ENCODE assay signal across 13 mouse cellular contexts in genomic region chr10:86772231-86772631, GRCm38 (mm10). TPM values are rescaled to one million over a fixed set of nuclear protein-coding genes. Genes with fewer than 3 reads are reported as not detected.
DNase-seq lines count a peak whose midpoint lies in the region; ATAC-seq and TF ChIP-seq lines count a peak whose summit lies in the region.
"Had no signal": no experiment of that assay in that cellular context is flagged by ENCODE, and none has a peak within 500 bp of the region (broad histone marks: within the 10 kb centered on the region; RNA-seq: fewer than 3 reads in every experiment).

No protein-coding gene starts in this region.

- no peak overlapping the region for H3K9ac ChIP-seq in hindbrain, postnatal 0 days (replicated peaks; ENCODE audit: low read length)
- H3K9ac ChIP-seq in hindbrain, embryonic 11.5 days (ENCODE audit: low read depth, low read length): no peak overlapping the region
- H3K9ac ChIP-seq in midbrain, postnatal 0 days (replicated peaks; ENCODE audit: low read length, poor library complexity, severe bottlenecking): no peak overlapping the region
- no peak overlapping the region for H3K9ac ChIP-seq in midbrain, embryonic 11.5 days (ENCODE audit: low read length)

- no peak overlapping the region for H3K4me2 ChIP-seq in hindbrain, postnatal 0 days (ENCODE audit: low read depth, low read length)
- no peak overlapping the region for H3K4me2 ChIP-seq in hindbrain, embryonic 11.5 days (replicated peaks; ENCODE audit: low read depth, low read length)
- no peak overlapping the region for H3K4me2 ChIP-seq in midbrain, postnatal 0 days (ENCODE audit: low read depth, low read length, poor library complexity, severe bottlenecking)
- no peak overlapping the region for H3K4me2 ChIP-seq in midbrain, embryonic 11.5 days

- peaks cover 8% of the 10 kb centered on the region; the same call in 1 of the 2 replicates for H3K4me1 ChIP-seq in hindbrain, postnatal 0 days (ENCODE audit: insufficient read depth, low read length)
- H3K4me1 ChIP-seq in hindbrain, embryonic 11.5 days (replicated peaks; ENCODE audit: control insufficient read depth, insufficient read depth, low read length): no peaks in the 10 kb centered on the region
- H3K4me1 ChIP-seq in midbrain, postnatal 0 days (ENCODE audit: insufficient read depth, low read length): no peaks in the 10 kb centered on the region
- 0 out of 2 replicates have a peak, but pooled peaks cover 4% of the 10 kb centered on the region for H3K4me1 ChIP-seq in midbrain, embryonic 11.5 days (ENCODE audit: control insufficient read depth, insufficient read depth, low read length)

- DNase-seq in adrenal gland, adult 2 months: peak; percentile 59
- DNase-seq in adrenal gland, postnatal 4 days (ENCODE audit: low spot score in 2 of 2): no peak
- peak; percentile 78 for DNase-seq in hindbrain, postnatal 0 days (ENCODE audit: low spot score)
- no peak for DNase-seq in hindbrain, embryonic 11.5 days (ENCODE audit: low spot score)
- peak; percentile 81 for DNase-seq in midbrain, postnatal 0 days (ENCODE audit: low spot score)
- no peak for DNase-seq in midbrain, embryonic 11.5 days (ENCODE audit: low spot score, missing footprints)
- DNase-seq in ovary, postnatal 14 days (ENCODE audit: low spot score): no peak
- DNase-seq in urinary bladder, postnatal 14 days (ENCODE audit: low spot score): no peak

- no peaks in the 10 kb centered on the region for H3K27me3 ChIP-seq in hindbrain, postnatal 0 days (ENCODE audit: insufficient read depth, low read length)
- H3K27me3 ChIP-seq in hindbrain, embryonic 11.5 days (ENCODE audit: control insufficient read depth, insufficient read depth, low read length): no peaks in the 10 kb centered on the region
- no peaks in the 10 kb centered on the region for H3K27me3 ChIP-seq in midbrain, postnatal 0 days (ENCODE audit: insufficient read depth, low read length)
- H3K27me3 ChIP-seq in midbrain, embryonic 11.5 days (ENCODE audit: control insufficient read depth, insufficient read depth, low read length): no peaks in the 10 kb centered on the region

- no peaks in the 10 kb centered on the region for H3K9me3 ChIP-seq in hindbrain, postnatal 0 days (ENCODE audit: low read length)
- no peaks in the 10 kb centered on the region for H3K9me3 ChIP-seq in hindbrain, embryonic 11.5 days (ENCODE audit: control insufficient read depth, low read length)
- no peaks in the 10 kb centered on the region for H3K9me3 ChIP-seq in midbrain, postnatal 0 days (ENCODE audit: low read length)
- no peaks in the 10 kb centered on the region for H3K9me3 ChIP-seq in midbrain, embryonic 11.5 days (ENCODE audit: control insufficient read depth, low read length)

- H3K27ac ChIP-seq in hindbrain, postnatal 0 days: peak overlapping the region; percentile 69; the same call in 1 of the 2 replicates
- no peak overlapping the region for H3K27ac ChIP-seq in hindbrain, embryonic 11.5 days (ENCODE audit: low read depth, low read length)
- H3K27ac ChIP-seq in midbrain, postnatal 0 days (ENCODE audit: low read depth, low read length): no peak overlapping the region
- no peak overlapping the region for H3K27ac ChIP-seq in midbrain, embryonic 11.5 days (ENCODE audit: low read depth, low read length)

- TF ChIP-seq CTCF in hindbrain, postnatal 0 days (IDR thresholded peaks at IDR 0.05; ENCODE audit: low read depth): no peak
- no peak for TF ChIP-seq CTCF in midbrain, postnatal 0 days (IDR thresholded peaks at IDR 0.05)

- H3K4me3 ChIP-seq in hindbrain, postnatal 0 days (ENCODE audit: low read length): no peak overlapping the region
- no peak overlapping the region for H3K4me3 ChIP-seq in hindbrain, embryonic 11.5 days (ENCODE audit: low read depth, low read length)
- no peak overlapping the region for H3K4me3 ChIP-seq in midbrain, postnatal 0 days (ENCODE audit: low read depth, low read length)
- no peak overlapping the region for H3K4me3 ChIP-seq in midbrain, embryonic 11.5 days (ENCODE audit: low read depth, low read length)

- H3K36me3 ChIP-seq in hindbrain, postnatal 0 days (ENCODE audit: insufficient read depth, low read length): no peaks in the 10 kb centered on the region
- no peaks in the 10 kb centered on the region for H3K36me3 ChIP-seq in hindbrain, embryonic 11.5 days (ENCODE audit: control insufficient read depth, insufficient read depth, low read length)
- no peaks in the 10 kb centered on the region for H3K36me3 ChIP-seq in midbrain, postnatal 0 days (ENCODE audit: insufficient read depth, low read length)
- no peaks in the 10 kb centered on the region for H3K36me3 ChIP-seq in midbrain, embryonic 11.5 days (ENCODE audit: control insufficient read depth, insufficient read depth, low read length)

- ATAC-seq in hindbrain, postnatal 0 days: peak; percentile 65
- no peak for ATAC-seq in hindbrain, embryonic 11.5 days (ENCODE audit: low FRiP score)
- no peak; the same call in 1 of the 2 replicates for ATAC-seq in midbrain, postnatal 0 days (ENCODE audit: low FRiP score)
- ATAC-seq in midbrain, embryonic 11.5 days (ENCODE audit: low FRiP score): no peak
- ATAC-seq: intestine, postnatal 0 days had no signal

- 46% methylated on average over 6 of the region's 6 CpGs for WGBS in hindbrain, postnatal 0 days
- 85% methylated on average over 6 of the region's 6 CpGs for WGBS in hindbrain, embryonic 11.5 days
- WGBS in midbrain, postnatal 0 days: 79% methylated on average over 6 of the region's 6 CpGs
- WGBS in midbrain, embryonic 11.5 days: 83% methylated on average over 6 of the region's 6 CpGs

RNA-seq across cellular contexts. Expression of gene Nt5dc3, which starts 6.6 kb away (rescaled TPM):
- total RNA-seq in adrenal gland, adult 2 months (2021): 10 to 100 TPM; 29.8 to 57.4 TPM
- polyA plus RNA-seq in adrenal gland, adult 2 months (2012; rRNA removed): 29.0 and 30.2 TPM in 2 replicates
- total RNA-seq in adrenal gland, postnatal 4 days (2021): 10 to 100 TPM; 23.4 to 25.5 TPM
- total RNA-seq in hindbrain, postnatal 0 days (2014; rRNA removed): 43.6 and 49.1 TPM in 2 replicates
- polyA plus RNA-seq in hindbrain, postnatal 0 days (2015; fragmentation: Nextera tagmentation; extraction: Ambion mirVana): 8.5 and 9.3 TPM in 2 replicates
- 1.5 and 1.7 TPM in 2 replicates for polyA plus RNA-seq in hindbrain, embryonic 11.5 days (2014; fragmentation: Nextera tagmentation; extraction: Ambion mirVana)
- 56.2 and 70.5 TPM in 2 replicates for total RNA-seq in midbrain, postnatal 0 days (2014; rRNA removed)
- 11.9 and 13.2 TPM in 2 replicates for polyA plus RNA-seq in midbrain, postnatal 0 days (2015; fragmentation: Nextera tagmentation; extraction: Ambion mirVana)
- polyA plus RNA-seq in midbrain, embryonic 11.5 days (2014; fragmentation: Nextera tagmentation; extraction: Ambion mirVana): 1.1 and 1.7 TPM in 2 replicates

RNA-seq across cellular contexts. Expression of gene Gm49358, which starts 8.5 kb away (rescaled TPM):
- 10 to 100 TPM; 20.1 to 23.6 TPM for total RNA-seq in adrenal gland, adult 2 months (2021)
- not detected in 2 replicates for polyA plus RNA-seq in adrenal gland, adult 2 months (2012; rRNA removed)
- 1 to 10 TPM; 4.8 to 6.2 TPM for total RNA-seq in adrenal gland, postnatal 4 days (2021)
- total RNA-seq in hindbrain, postnatal 0 days (2014; rRNA removed): 4.2 TPM in 1 of 2 replicates, not detected in the other
- not detected in 2 replicates for polyA plus RNA-seq in hindbrain, postnatal 0 days (2015; fragmentation: Nextera tagmentation; extraction: Ambion mirVana)
- polyA plus RNA-seq in hindbrain, embryonic 11.5 days (2014; fragmentation: Nextera tagmentation; extraction: Ambion mirVana): not detected in 2 replicates
- not detected in 2 replicates for total RNA-seq in midbrain, postnatal 0 days (2014; rRNA removed)
- polyA plus RNA-seq in midbrain, postnatal 0 days (2015; fragmentation: Nextera tagmentation; extraction: Ambion mirVana): not detected in 2 replicates
- 0.37 TPM in 1 of 2 replicates, not detected in the other for polyA plus RNA-seq in midbrain, embryonic 11.5 days (2014; fragmentation: Nextera tagmentation; extraction: Ambion mirVana)
- polyA plus RNA-seq: intestine, postnatal 0 days; liver, adult 2 months; neural tube, embryonic 11.5 days; spleen, adult 2 months; urinary bladder, adult 2 months had no signal

Comparison
In these comparisons a context has a peak if more than half of its experiments do, and no peak if none do; other contexts are left out.
1. DNase-seq: peak in adrenal gland, adult 2 months (single experiment), hindbrain, postnatal 0 days (single experiment) and midbrain, postnatal 0 days (single experiment); none in adrenal gland, postnatal 4 days (0 of 2), hindbrain, embryonic 11.5 days (single experiment), midbrain, embryonic 11.5 days (single experiment), ovary, postnatal 14 days (single experiment) and urinary bladder, postnatal 14 days (single experiment).